Mouse (Mus musculus) lung, adult 2 months (tissue): ENCODE results near the gene Vezt.

Experiments used
- CTCF ChIP-seq: fragments of 200-500 bp; IDR thresholded peaks from 2 replicates; pipeline ENCODE4 v1.5.1; 2011; ENCODE audit warnings: mild to moderate bottlenecking, low read length, control low read depth; ENCODE audit not compliant: insufficient read depth
- POLR2A ChIP-seq: fragments of 200-500 bp; IDR thresholded peaks from 2 replicates; pipeline ENCODE4 v1.6.1; 2011; ENCODE audit warnings: low read depth, mild to moderate bottlenecking, control low read depth, low read length, borderline replicate concordance; ENCODE audit errors: extremely low read depth

- TF ChIP-seq CTCF (no peak), POLR2A (no peak)
Measured at GRCm38 (mm10) chr10:94056487-94056886, 20.9 kb upstream of the Vezt start.
